Mouse (Mus musculus) spleen, adult 2 months (tissue): Measurements from ENCODE around the gene Prkcz. TPM values are rescaled to one million over a fixed set of nuclear protein-coding genes. Genes with fewer than 3 reads are reported as not detected.
A peak's percentile ranks its signal among the peaks of the same experiment; 100 is the strongest.

Source experiments
- DNase-seq, 2 experiments: peaks; one replicate each; pipeline versions ENCODE4 v3.0.0 to v3.0.0-alpha.2; 2012 to 2021; ENCODE audit warnings: low spot score in 2 of 2, low read depth in 1 of 2
- H3K27ac ChIP-seq: fragments of 200-500 bp; 2 replicates; pipeline ENCODE4 v1.5.1; 2012; ENCODE audit warnings: low read length, inconsistent platforms; ENCODE audit not compliant: insufficient read depth
- H3K27me3 ChIP-seq: fragments of 200-500 bp; 2 replicates; pipeline ENCODE4 v1.6.1; 2012; ENCODE audit warnings: mild to moderate bottlenecking, moderate library complexity, low read length, inconsistent platforms; ENCODE audit not compliant: control insufficient read depth, insufficient read depth
- H3K36me3 ChIP-seq: fragments of 200-500 bp; 2 replicates; pipeline ENCODE4 v1.6.1; 2012; ENCODE audit warnings: mild to moderate bottlenecking, low read length, inconsistent platforms; ENCODE audit not compliant: control insufficient read depth, insufficient read depth
- H3K4me1 ChIP-seq: fragments of 200-500 bp; 2 replicates; pipeline ENCODE4 v1.6.1; 2011; ENCODE audit warnings: inconsistent platforms; ENCODE audit not compliant: control insufficient read depth, insufficient read depth, insufficient read length
- H3K4me3 ChIP-seq: fragments of 200-500 bp; 2 replicates; pipeline ENCODE4 v1.5.1; 2011; ENCODE audit warnings: mild to moderate bottlenecking, inconsistent platforms; ENCODE audit not compliant: insufficient read depth, insufficient read length; ENCODE audit errors: extremely low read depth
- CTCF ChIP-seq: fragments of 200-500 bp; IDR thresholded peaks from 2 replicates; pipeline ENCODE4 v1.5.1; 2011; ENCODE audit warnings: mild to moderate bottlenecking, inconsistent platforms; ENCODE audit not compliant: insufficient read depth, insufficient read length, insufficient replicate concordance; ENCODE audit errors: extremely low read depth
- POLR2A ChIP-seq: fragments of 200-500 bp; IDR thresholded peaks from 2 replicates; pipeline ENCODE4 v1.6.1; 2011; ENCODE audit warnings: low read depth, low read length, inconsistent platforms
- WGBS: fragments of 180-500 bp; shearing (Covaris S2); methylation state at CpG from one replicate; pipeline ENCODE4 v1.1.7; 2018; 5-methylcytosine and 5-hydroxymethylcytosine counted together
- polyA plus RNA-seq: library from polyadenylated mRNA; depleted of rRNA; stranded (reverse); fragments of >200 nt; gene quantifications from 2 replicates; pipeline ENCODE4 v1.2.3, GENCODE M21; 2012; rRNA removed

Gene Prkcz
- polyA plus RNA-seq = 2.9 and 3.0 TPM in 2 replicates

DNA sequence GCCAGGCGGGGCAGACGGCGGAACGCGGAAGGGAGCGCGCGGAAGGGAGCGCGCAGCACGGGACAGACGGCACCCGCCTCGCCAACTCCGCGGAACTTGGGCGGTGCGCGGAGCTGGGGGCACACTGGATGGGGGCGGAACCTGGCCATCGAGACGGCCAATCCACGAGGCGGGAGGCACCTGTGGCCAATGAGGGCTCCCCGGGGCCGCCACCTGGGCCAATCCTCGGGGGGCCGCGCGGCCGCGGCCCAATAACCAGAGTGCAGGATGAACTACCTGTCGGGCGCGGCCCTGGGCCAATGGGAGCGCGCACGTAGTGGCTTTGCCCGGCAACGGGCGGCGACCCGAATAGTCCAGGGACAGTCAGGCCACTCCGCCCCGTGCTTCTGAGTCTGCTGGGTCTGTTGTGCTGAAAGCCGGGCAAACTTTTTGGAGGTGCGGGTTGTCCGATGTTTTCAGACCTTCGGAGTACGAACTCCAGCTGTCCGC is at the start of gene Prkcz:
TSS of gene Prkcz (minus strand) at position 59 of the 489 bp plus-strand sequence.
- H3K27ac ChIP-seq = peak within 1 kb of the TSS; percentile 55; the same call in 1 of the 2 replicates
- H3K27me3 ChIP-seq = peaks cover 1% of the 10 kb centered on the region; the same call in 1 of the 2 replicates
- no peak for TF ChIP-seq POLR2A
- TF ChIP-seq CTCF = no peak
- H3K36me3 ChIP-seq = no peaks in the 10 kb centered on the region
- 3% methylated on average over 51 of the region's 51 CpGs for WGBS
- H3K4me3 ChIP-seq = peak within 1 kb of the TSS; percentile 52
- peak; percentile 55 to 73 for DNase-seq
- H3K4me1 ChIP-seq = no peaks in the 10 kb centered on the region; the same call in 1 of the 2 replicates

DNA sequence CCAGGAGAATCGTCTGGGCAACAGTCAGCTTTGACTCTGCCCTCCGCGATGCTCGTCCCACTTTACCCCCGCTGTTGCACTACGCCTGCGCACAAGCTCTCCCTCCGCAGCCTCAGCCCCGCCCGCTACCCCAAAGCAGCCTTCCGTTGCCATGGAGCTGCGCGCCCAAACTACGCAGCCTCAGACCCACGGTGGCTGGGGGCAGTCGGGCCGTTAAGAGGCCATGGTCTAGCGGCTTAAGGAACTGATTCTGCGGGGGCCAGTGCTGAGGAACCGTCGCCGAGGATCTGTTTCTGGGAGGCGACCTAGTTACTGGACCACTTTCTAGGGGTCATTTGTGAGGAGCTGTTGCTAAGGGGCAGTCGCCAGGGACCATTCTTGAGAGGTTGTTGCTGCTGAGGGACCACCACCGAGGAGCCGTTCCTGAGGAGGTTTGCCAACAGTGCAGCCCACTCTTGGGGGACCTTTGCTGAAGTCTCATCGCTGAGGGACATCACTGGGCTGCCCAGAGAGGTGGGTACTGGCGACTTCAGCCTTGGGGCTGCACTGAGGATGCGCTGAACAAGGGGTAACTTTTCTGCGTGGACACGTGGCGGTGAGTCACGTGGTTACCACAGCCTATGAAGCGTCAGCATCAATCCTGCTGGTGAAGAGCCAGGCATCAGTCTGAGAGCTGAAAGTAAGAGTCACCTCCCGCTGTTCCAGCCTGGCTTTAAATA is 48.1 kb upstream of the Prkcz start, which contains the start of gene Cfap74:
TSS of gene Cfap74 (plus strand) at position 133 of the 719 bp plus-strand sequence.
- DNase-seq = peak; percentile 5 to 38
- 7% methylated on average over 35 of the region's 35 CpGs for WGBS
- Histone ChIP-seq H3K36me3 (no peaks in the 10 kb centered on the region), H3K4me1 (no peaks in the 10 kb centered on the region), H3K4me3 (peak within 1 kb of the TSS; percentile 16; the same call in 1 of the 2 replicates), H3K27ac (no peak within 1 kb of the TSS), H3K27me3 (peaks cover 2% of the 10 kb centered on the region; the same call in 1 of the 2 replicates)
- TF ChIP-seq POLR2A = no peak
- TF ChIP-seq CTCF = no peak

DNA sequence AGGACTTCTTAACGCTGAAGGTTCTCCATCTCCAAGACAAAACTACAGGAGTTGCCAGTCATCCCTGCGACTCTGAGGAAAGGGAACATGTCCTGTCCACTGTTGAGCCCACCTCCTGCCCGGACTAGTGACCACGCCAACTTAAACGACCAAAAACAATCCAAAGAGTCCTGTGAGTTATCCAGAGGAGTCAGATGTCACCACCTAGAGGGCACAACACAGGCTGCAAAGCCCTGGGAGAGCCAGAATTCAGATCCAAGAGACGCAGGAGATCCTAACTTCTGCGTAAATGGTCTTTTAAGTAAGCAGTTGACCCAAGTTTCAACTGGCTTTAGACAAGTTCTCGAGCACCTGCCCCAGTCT is 47.5 kb upstream of the Prkcz start:
- no peak overlapping the region for H3K27ac ChIP-seq
- H3K27me3 ChIP-seq = peaks cover 2% of the 10 kb centered on the region; the same call in 1 of the 2 replicates
- 8% methylated on average over 8 of the region's 8 CpGs for WGBS
- DNase-seq = no peak
- H3K4me3 ChIP-seq = no peak overlapping the region
- TF ChIP-seq POLR2A (no peak), CTCF (no peak)
- H3K36me3 ChIP-seq = no peaks in the 10 kb centered on the region
- no peaks in the 10 kb centered on the region for H3K4me1 ChIP-seq

DNA sequence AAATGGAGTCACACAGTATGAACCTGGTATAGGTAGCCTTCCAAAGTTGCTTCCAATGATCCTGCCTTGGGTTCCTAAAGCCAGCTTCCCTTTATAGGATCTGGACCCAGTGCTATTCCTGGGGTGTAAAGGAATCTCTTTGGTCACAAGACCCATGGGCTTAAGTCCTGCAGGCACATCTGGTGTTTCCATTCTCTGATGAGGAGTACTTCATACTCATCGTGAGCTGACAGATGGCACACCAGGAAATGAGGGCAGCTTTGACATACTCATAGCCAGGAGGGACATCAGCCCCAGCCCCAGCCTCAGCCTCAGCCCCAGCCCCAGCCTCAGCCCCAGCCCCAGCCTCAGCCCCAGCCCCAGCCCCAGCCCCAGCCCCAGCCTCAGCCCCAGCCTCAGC is 41.3 kb upstream of the Prkcz start:
- Histone ChIP-seq H3K27ac (no peak overlapping the region), H3K4me1 (peaks cover 5% of the 10 kb centered on the region; the same call in 1 of the 2 replicates), H3K36me3 (no peaks in the 10 kb centered on the region), H3K4me3 (no peak overlapping the region), H3K27me3 (peaks cover 4% of the 10 kb centered on the region)
- no peak for DNase-seq
- TF ChIP-seq POLR2A = no peak
- TF ChIP-seq CTCF = no peak
- WGBS = 68% methylated on average over 1 of the region's 1 CpGs

DNA sequence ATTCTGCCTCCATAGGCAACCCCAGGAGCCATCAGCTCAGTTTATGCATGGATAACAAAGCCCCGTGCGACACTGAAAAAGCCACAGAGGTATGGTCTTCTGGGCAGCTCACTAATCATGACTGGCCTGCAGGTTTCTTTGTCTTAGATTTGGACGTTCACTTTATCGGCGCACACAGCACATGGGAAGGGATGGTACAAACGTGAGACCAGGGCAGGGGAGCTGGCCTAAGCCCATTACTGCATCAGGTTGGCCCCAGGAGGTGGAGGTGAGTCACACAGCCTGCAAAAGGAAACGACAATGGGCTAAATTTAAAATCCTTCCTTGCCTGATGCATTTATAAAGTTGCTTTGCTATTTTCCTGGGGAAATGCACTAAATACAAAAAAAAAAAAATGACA is 40.0 kb upstream of the Prkcz start:
- WGBS = 67% methylated on average over 7 of the region's 7 CpGs
- Histone ChIP-seq H3K27ac (no peak overlapping the region), H3K27me3 (peaks cover 5% of the 10 kb centered on the region), H3K36me3 (no peaks in the 10 kb centered on the region), H3K4me1 (peaks cover 5% of the 10 kb centered on the region; the same call in 1 of the 2 replicates), H3K4me3 (no peak overlapping the region)
- no peak for DNase-seq
- TF ChIP-seq CTCF (no peak), POLR2A (no peak)

DNA sequence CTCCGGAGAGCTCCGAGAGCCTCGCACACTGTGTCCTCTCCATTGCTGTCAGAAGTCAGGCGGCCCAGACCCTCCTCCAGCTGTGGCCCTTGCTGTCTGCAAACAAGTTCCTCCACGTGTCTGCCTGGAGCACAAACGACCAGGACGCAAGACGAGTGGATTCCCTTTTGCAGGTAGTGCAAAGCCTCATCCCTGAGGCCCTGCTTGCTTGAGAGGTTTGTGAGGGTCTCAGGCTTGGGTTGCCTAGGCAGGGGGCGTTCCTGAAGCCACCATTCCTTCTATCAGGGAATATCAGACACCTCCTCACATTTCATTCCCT is 37.0 kb upstream of the Prkcz start:
- no peaks in the 10 kb centered on the region for H3K36me3 ChIP-seq
- no peak overlapping the region for H3K4me3 ChIP-seq
- DNase-seq = no peak
- H3K27ac ChIP-seq = no peak overlapping the region
- peaks cover 5% of the 10 kb centered on the region for H3K27me3 ChIP-seq
- H3K4me1 ChIP-seq = peaks cover 5% of the 10 kb centered on the region; the same call in 1 of the 2 replicates
- 14% methylated on average over 9 of the region's 9 CpGs for WGBS
- TF ChIP-seq CTCF (no peak), POLR2A (no peak)
